Mouse (Mus musculus) kidney, postnatal 14 days (tissue): ENCODE data around the gene Slc44a2.

ENCODE experiments used
- DNase-seq: peaks from one replicate; pipeline ENCODE4 v3.0.0; 2022; ENCODE audit warnings: mixed read lengths

Gene Slc44a2

DNA sequence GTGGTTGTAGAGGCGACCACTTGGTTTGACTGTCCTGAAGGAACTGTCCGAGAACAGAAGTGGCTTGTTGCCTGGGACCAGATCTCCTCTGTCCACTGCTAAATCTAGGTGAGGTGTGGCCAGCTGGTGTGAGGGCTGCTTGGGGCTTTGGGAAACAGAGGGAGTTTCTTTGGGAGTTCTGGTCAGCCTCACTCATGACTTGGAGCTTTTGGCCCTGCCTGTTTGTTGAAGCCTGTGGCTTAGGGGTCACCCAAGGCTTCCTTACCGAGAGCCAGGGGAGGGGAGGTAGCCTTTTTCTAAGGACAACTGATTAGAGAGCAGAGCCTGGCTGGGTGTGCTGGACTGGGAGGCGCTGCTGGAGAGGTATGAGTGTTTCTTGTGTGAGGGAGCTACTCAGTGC lies 14.9 kb downstream of the Slc44a2 start:
- no peak for DNase-seq

DNA sequence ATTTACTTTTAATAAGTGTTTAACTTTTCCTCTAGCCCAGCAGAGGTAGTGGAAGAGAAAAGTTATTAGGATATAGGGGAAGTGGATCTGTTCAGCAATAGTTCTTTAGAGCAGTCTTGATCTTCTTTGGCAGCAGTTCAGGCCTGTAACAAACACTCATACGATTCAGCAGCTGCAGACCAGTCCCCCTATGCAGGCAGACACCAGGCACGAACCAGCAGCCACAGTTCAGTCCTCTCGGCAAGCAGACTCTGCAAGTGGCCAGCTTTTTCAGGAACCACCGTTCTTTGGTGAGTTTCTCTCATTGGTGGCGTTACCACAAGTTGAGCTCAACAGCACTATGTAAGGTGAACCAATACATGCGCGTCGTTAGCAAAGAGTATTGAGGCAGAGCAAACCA lies 16.0 kb downstream of the Slc44a2 start:
- no peak for DNase-seq

GRCm38 (mm10) chr9:21337652-21338051 lies 17.2 kb downstream of the Slc44a2 start:
- DNase-seq = peak; percentile 75

DNA sequence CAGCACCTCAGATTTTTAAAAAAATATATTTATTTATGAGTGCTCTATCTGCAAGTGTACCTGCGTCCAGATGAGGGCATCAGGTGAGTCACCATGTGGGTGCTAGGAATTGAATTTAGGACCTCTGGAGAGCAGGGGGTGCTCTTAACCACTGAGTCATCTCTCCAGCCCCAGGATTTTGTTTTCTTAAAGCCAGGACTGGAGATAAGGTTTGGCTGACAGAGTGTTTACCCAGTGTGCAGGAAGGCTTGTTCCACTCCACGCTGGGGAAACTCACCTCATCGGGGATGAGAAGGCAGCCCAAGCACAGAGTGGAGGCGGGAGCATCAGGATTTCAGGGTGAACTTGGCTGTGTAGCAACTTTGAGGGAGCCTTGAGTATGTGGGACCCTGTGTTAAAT lies 19.9 kb downstream of the Slc44a2 start:
- DNase-seq = no peak

DNA sequence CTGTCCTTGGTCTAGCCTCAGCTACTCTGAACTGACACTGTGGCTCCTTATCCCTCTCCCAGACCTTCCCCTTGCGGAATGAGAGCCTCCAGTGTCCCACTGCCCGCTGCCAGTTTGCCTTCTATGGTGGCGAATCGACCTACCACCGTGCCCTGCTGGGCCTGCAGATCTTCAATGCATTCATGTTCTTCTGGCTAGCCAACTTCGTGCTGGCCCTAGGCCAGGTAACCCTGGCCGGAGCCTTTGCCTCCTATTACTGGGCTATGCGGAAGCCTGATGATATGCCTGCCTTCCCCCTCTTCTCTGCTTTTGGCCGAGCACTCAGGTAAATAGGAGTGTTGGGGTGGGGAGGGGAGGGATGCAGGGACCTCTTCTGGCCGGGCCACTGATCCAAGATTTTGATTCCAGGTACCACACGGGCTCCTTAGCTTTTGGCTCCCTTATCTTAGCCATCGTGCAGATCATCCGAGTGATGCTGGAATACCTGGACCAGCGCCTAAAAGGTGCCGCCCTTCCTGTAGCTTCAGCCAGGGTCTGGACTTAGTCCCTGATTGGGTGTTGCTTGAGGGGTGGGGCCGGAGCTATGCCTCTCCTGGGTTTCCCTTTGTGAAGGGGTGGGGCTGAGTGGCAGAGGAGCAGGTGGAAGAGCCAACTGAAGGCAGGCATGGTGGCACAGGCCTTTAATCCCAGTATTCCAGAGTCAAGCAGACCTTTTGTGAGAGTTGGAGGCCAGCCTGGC lies 26.3 kb downstream of the Slc44a2 start:
- DNase-seq = no peak

DNA sequence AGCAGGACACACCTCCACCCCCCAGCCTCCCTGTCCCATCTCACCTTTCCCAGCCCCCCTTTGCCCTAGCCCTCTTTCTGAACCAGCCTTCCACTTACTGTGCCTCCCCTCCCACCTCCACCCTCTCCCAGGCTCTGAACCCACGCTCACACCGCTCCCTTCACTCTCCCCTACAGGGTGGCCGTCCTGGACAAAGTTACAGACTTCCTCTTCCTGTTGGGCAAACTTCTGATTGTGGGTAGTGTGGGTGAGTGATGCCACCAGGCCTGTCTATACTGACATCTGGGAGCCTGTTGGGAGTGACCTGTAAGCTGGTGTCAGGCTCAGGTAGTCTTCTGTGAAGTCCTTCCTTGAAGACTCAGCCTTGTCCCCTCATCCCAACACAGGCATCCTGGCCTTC lies 27.7 kb downstream of the Slc44a2 start:
- no peak for DNase-seq

- DNase-seq = no peak
Observed at GRCm38 (mm10) chr9:21351178-21351577, 30.7 kb downstream of the Slc44a2 start.

- no peak for DNase-seq
Observed at GRCm38 (mm10) chr9:21351702-21352377, 31.3 kb downstream of the Slc44a2 start.

DNA sequence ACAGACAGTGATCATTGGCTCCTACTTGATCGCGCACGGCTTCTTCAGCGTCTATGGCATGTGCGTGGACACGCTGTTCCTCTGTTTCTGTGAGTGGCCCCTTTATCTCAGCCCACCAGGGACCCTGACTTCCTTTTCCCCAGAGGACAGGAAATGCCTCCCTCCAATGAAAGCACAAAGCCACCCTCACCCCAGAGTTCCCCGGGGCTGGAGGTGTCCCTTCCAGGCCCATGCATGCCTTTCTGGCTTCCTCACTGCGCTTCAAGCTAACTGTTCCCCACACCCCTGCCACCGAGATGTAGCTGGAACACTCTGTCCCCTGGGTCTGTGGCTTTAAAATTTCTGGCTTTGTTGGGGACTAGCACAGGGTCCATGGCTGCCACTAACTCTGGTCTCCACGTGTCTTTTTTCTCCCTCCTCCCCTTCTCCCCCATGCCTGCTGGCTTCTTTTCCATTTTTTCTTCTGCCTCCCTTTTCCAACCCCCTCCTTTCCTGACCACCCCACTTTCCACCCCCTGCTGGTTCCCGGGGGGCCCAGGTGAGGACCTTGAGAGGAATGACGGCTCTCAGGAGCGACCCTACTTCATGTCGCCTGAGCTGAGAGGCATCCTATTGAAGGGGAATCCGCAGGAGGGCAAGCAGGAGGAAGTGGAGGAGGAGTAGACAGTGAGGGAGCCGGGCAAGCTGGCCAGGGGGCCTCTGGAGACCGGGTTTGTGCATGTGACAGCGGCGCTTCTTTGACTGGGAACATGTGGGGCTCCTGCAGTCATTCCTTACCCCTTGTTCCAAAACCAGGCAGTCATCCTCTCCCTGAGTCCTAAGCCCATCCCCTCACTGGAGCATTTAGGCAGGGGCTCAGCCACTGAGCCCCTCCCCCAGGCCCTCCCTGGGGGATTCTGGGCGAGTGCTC lies 32.2 kb downstream of the Slc44a2 start:
- DNase-seq = peak; percentile 39

DNA sequence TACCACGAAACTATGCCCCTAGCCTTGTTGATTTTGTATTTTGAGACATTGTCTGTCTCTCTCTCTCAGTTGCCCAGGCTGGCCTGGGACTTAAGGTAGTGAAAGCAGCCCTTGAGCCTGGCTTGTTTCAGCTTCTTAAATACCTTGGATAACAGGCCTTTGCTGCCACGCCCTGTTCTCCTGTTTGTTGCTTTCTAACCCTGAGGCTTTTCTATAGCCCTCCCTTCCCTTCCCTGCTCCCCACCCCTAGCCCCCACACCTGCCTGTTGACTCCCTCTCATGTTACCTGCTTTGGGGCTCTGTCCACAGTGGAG lies 32.8 kb downstream of the Slc44a2 start:
- DNase-seq = no peak

DNA sequence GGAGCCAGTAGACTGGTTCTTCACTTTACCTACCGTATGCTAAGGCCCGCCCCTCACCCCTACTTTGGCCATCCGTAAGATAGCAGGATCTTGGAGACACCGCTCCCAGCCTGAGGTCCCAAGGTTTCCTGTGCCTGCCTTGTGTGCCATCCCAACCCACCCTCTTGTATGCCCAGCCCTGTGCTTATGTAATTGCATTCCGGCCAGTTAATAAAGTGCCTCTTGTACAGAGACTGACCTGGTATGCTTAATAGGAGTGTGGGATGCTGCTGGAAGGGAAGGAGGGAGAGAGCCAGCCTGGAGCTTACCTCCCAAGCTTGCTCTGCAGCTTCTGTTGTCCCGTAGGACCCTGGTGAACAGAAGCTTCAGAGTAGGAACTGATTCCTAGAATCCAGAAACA lies 34.3 kb downstream of the Slc44a2 start:
- no peak for DNase-seq

- DNase-seq = peak; percentile 84
Observed at GRCm38 (mm10) chr9:21356981-21357718, 36.7 kb downstream of the Slc44a2 start.

GRCm38 (mm10) chr9:21366541-21367220 lies 46.2 kb downstream of the Slc44a2 start:
- peak; percentile 73 for DNase-seq

GRCm38 (mm10) chr9:21367357-21368111 lies 47.0 kb downstream of the Slc44a2 start, which contains the start of gene Ilf3:
Gene Ilf3, plus strand, starts transcription at chr9:21367871.
- peak; percentile 100 for DNase-seq

DNA sequence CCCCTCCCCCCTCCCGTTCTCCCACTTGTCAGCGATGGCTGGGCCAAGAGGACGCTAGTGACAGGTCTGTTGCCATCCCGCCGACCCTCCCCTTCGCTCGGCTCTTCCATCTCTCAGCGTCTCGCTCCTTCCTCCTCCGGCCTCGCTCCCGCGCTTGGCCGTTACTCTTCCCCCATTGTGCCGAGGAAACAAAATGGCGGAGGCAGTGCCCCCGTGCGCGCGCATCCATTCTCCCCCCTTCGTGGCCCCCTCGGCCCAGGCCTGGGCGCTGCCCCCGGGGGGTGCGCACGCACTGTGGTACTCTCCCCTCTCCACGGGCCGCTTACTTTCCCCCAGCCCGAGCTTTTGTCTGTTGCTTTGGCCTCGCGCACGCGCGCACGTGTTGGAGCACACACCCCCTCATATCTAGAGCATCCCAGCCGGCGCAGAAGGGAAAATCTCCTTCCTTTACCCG lies 47.7 kb downstream of the Slc44a2 start:
- DNase-seq = peak; percentile 76

GRCm38 (mm10) chr9:21369080-21369479 lies 48.6 kb downstream of the Slc44a2 start:
- DNase-seq = no peak

- DNase-seq = no peak
Observed at GRCm38 (mm10) chr9:21370876-21371275, 50.4 kb downstream of the Slc44a2 start.

DNA sequence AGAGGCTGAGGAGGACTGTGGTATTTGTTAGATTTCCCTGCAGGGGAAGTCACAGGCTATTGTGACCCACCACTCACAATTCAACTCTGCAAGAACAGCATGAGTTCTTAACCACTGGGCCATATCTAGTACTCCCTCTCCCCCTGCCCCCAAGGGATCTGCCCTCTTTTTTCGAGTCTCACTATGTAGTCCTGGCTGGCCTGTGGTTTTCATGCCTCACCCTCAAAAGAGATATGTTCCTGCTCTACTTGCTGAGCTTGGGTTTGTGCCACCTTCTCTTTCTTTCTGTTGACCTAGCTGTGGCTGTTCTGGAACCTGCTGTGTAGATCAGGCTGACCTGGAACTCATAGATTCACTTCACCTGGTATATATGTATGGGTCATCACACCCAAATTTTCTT lies 52.0 kb downstream of the Slc44a2 start:
- DNase-seq = no peak

GRCm38 (mm10) chr9:21379195-21379594 lies 58.7 kb downstream of the Slc44a2 start:
- DNase-seq = no peak

- no peak for DNase-seq
Observed at GRCm38 (mm10) chr9:21380868-21381267, 60.4 kb downstream of the Slc44a2 start.

DNA sequence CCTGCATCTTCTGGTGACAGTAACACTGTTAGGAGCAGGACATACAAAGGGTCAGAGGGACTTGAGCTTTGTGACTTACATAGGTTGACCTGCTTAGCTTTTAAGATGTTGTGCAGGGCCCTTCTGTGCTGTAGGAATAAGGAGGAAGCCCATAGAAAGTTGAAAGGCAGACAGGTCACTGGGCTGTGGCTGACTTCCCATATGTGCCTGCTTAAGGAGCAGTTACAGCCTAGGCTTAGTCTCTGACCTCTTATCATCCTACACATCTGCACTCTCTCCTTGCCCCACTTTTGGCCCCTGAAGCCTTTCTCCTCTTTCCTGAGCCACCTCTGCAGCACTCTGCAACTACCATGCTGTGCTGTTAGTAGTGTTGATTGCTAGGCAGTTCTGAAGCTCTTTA lies 63.5 kb downstream of the Slc44a2 start:
- DNase-seq = no peak
